Mouse (Mus musculus) urinary bladder, postnatal 14 days (tissue): ENCODE data around the gene Atp2b2.

Source experiments
- DNase-seq: peaks from one replicate; pipeline ENCODE4 v3.0.0; 2021; ENCODE audit warnings: low spot score

The Atp2b2 gene

DNA sequence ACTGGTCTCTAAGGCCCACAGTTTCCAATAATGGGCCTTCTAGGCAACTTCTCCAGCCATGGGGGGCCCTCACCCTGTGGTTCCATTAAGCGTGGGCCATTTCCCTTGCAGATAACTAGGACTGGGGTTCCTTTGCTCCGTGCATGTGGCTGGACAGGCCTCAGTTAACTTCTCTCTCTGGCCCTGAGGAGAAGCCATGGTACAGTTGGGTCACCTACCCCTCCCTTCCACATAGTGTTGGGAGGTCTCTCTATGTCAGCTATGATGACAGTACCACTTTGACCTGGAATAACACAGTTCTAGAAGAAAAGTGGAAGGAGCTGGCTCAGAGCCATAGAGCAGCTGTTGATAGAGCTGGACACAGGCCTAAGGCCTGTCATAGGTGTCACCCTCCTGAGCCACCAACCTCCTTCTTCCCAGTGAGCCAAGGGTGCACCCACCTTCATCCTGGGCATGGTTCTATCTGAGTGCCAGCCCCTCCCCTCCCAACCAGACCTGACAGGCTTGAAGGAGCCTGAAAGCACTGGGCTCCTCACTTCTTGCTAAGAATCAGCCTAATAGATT is 185.0 kb downstream of the Atp2b2 start:
- DNase-seq, result no peak

DNA sequence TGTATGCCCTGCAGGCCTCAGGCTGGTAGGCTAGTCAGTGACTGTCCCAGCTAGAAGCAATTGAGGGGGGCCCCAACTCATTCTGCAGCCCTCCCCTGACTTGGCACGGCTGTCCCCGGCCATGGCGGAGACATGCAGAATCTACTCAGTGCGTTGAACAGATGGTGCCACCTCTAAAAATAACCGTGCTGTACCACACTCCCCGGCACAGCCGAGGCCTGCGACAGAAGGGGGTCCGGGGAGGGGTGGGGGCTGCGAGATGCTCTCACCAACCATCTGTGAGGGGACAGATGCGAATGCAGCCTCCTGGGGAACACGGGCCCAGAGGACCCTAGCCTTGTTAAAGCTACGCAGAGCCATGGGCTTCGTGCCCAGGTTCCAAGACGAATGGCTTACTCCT is 185.6 kb downstream of the Atp2b2 start:
- no peak for DNase-seq

GRCm38 (mm10) chr6:113856095-113856646 is 186.2 kb downstream of the Atp2b2 start:
- DNase-seq, result no peak

- no peak for DNase-seq
Observed at GRCm38 (mm10) chr6:113855581-113855980, 186.8 kb downstream of the Atp2b2 start.

GRCm38 (mm10) chr6:113852318-113852717 is 190.1 kb downstream of the Atp2b2 start:
- peak; percentile 56 for DNase-seq

GRCm38 (mm10) chr6:113849819-113850218 is 192.6 kb downstream of the Atp2b2 start:
- no peak for DNase-seq

DNA sequence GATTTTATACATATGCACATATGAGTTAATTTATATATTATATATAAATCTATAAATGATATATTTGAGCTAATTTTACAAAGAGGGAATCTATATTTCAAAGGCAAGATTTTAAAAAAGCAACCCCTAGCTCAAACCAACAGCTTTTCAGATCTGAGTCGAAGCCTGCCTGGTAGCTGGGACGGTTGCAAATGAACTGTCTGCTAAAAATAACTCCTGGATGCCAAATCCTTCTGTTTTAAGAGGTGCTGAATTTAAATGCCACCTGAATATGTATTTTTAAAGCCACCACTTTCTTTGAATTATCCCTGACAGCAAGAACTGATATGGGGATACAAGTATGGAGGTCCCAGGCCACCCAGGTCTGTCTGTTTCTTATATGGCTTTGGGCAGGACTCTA is 193.8 kb downstream of the Atp2b2 start:
- no peak for DNase-seq

DNA sequence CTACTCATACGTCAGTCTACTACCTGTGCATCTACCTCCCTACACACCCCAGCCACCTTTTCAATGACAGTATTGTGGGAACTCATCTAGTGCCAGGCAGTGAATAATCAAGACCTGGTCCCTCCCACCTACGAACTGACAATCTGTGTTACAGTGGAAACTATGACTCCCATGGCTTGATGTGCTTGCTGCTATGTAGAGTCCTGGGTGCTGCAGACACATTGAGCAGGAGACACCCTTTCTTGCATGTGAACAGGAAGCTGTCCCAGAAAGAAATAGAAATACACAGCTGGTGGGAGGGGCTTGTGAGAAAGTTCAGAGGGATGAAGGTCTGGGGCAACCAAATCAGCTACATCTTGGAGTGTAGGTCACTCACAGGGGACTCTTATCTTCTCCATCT is 195.3 kb downstream of the Atp2b2 start:
- DNase-seq, result no peak

GRCm38 (mm10) chr6:113843248-113843647 is 199.2 kb downstream of the Atp2b2 start:
- DNase-seq, result no peak

GRCm38 (mm10) chr6:113838493-113838892 is 203.9 kb downstream of the Atp2b2 start:
- no peak for DNase-seq

- DNase-seq, result no peak
Observed at GRCm38 (mm10) chr6:113837740-113838139, 204.7 kb downstream of the Atp2b2 start.

DNA sequence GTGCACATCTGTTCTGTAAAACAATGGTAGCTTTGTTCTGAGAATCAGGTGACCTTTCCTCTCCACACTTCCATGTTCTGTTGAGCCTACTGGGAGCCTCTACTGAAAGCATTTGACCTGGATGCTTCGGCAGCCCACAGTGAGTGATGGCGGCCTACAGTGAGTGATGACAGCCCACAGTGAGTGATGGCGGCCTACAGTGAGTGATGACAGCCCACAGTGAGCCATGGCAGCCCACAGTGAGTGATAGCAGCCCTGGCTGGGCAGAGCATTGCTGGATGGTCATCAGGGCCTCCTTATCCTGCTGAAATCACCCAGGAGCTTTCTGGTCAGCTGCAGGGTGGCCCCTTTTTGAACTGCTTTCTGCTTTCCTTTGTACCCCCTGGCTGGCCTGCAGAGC is 205.9 kb downstream of the Atp2b2 start:
- no peak for DNase-seq

DNA sequence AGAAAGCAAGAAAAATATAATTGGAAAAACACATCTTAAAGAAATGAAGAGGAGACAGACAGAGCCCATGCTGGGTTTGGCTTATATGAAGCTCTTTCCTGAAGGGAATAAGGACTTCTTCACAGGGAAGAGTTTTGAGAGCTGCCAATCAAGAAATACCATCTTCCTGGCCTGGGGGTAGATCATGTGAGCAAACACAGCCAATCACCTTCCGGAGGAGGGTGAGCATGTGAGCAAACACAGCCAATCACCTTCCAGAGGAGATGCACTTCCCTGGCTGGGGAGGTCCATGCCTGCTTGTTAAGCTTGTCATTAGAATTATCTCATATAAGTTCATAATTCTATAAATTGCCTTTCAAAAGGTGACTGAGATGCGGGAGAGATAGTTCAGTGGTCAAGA is 211.9 kb downstream of the Atp2b2 start:
- DNase-seq, result no peak

DNA sequence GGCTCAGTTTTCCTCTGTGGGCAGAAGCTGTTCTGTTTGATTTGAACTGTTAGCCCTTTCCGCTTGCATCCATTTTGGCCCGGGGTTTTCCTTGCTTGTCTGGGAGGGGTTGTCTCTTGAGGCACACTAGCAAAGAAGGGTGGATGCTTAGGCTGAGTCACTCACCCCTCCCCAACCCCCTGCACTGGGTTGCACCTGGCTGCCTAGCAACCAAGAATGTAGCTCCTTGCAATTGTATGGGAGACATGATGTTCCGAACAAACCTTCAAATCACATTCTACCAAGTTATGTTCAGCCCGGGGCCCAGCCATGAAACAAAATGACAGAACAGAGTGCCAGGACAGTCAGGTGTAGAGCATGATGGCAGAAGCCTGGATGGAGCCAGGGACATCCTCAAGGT is 215.1 kb downstream of the Atp2b2 start:
- DNase-seq, result no peak

DNA sequence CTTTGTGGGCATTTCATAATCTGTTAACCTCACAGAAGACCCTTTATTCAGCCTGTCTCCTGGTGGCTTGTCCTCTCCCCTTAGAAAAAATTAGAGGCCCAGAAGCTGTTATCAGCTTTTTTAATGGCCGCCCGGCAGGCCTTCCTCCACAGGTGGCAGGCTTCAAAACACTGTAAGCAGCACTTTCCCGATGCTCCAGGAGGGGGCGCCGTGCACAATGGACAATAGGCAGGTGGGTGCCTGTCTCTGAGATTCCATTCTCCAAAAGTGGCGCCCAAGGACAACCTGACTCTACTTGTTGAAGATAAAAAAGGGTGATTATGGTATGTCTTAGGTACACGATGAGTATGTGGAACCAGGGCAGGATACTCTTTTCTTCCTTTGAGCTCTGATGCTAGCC is 220.0 kb downstream of the Atp2b2 start:
- no peak for DNase-seq

DNA sequence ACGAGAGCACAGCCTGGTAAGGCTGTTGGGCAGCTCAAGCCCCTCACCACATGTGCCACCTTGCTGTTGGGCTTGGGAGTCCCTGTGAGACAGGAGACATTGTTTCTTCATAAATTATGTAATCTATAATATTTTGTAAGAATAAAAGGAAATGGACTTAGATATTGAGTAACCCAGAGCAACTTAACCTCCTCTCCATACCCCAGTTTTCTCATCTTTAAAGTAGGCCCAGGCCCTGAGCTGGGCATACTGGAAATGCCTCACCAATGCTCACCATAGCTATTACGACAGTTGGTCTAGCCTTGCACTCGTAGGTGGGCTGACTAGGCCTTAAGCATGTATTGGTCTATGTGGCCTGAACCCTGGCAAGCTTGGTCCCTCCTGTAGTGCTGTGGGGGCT is 225.7 kb downstream of the Atp2b2 start:
- no peak for DNase-seq

DNA sequence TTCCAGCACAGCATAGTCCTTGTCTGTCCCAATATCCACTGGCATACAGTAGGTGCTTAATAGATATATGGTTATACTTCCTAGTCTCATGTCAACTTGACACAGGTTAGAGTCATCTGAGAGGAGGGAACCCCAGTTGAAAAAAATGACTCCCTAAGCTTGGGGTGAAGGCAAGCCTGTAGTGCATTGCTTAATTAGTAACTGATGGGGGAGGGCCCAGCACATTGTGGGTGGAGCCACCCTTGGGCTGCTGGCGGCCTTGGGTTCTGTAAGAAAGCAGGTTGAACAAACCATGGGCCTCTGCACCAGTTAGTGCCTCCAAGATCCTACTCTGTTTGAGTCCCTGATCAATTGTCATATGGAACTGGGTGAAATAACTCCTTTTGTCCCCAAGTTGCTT is 231.0 kb downstream of the Atp2b2 start:
- DNase-seq, result no peak

DNA sequence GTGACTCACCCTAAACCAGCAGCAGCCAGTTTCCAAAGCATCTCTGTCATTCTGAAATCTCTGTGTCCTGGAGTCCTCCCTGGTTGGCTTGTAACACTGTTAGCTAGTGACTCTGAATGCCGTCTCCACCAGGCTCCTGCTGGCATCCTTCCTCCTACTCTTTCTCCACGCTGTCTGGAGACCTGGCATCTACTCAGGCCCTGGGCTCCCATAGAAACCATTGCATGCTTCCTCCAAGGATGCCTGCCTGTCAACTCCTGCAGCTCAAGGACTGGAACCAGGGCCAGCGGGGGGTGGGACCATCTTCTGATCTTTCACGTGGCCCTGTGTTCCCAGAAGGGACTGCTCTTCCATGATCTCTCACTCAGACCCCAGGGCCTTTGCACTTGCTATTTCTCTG is 231.7 kb downstream of the Atp2b2 start:
- no peak for DNase-seq

DNA sequence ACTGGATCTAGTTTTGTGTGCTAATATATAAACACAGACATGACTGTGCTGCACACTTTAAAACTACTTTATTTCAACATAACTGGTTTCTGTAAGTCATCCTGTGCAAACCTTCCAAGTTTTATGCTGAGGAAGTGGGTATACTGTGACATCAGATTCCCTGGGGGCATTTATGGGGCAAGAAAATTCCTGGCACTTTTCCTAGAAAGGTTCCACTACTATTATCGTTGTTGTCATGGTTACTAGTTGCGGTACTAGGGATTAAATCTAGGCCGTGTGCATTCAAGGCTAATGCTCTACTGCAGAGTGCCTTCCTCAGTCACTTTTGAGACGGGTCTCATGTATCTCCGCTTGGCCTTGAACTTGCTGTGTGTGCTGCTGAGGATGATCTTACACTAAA is 236.2 kb downstream of the Atp2b2 start:
- DNase-seq, result no peak

DNA sequence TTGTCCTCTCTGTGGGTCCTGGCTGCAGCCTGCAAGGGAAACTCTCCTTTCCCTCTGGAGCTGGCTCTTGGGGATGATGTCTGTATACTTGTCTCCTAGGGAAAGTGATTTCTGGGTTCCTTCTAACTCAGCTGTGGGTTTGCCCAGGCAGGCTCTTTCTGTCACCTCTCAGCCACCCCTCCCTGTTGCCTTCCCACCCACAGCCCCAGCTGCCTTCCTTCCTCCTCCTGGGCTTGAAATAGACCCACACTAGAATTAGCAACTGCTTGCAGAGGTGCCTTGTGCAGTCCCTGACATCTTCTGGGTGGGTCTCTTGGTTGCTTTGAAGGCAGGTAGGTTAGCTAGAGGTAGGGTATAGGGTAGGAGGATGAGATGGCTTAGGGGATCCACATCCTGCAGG is 241.2 kb downstream of the Atp2b2 start:
- no peak for DNase-seq

DNA sequence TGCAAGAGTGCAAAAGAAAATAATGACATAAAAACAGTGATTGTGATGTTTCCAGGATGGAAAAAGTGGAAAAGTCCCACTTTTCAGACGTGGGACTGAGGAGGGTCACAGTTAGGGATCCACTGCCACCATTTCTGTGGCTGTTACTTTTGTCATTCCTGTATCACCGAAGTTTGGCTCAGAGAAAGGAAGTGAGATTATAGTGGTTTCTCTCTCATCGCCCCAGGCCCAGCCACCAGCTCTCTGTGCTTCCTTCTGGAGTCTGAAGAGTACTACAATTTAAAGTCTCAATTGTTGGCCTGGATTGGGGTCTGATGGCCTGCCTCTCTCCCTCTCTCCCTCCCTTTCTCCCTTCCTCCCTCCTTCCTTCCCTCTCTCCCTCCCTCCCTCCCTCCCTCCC is 242.5 kb downstream of the Atp2b2 start:
- no peak for DNase-seq

DNA sequence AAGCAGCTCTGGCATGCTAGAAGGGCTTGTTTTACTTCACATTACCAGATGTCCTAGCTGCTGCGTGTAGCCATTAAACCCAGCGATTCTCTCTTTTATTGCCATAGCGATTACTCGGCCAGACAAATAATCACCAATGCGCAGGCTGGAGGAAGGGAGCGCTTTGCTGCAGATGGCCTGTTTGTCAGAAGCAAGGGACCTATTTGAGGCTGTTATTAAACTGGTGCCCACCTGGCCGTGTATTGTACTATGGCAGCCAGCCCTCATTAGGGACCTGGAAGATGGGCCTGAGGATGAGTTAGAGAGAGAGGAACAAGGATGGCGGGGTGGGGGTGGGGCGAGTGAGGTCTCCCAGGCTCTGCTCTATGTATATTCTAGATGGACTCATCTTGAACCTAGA is 243.1 kb downstream of the Atp2b2 start:
- no peak for DNase-seq

- no peak for DNase-seq
Observed at GRCm38 (mm10) chr6:113798921-113799320, 243.5 kb downstream of the Atp2b2 start.

DNA sequence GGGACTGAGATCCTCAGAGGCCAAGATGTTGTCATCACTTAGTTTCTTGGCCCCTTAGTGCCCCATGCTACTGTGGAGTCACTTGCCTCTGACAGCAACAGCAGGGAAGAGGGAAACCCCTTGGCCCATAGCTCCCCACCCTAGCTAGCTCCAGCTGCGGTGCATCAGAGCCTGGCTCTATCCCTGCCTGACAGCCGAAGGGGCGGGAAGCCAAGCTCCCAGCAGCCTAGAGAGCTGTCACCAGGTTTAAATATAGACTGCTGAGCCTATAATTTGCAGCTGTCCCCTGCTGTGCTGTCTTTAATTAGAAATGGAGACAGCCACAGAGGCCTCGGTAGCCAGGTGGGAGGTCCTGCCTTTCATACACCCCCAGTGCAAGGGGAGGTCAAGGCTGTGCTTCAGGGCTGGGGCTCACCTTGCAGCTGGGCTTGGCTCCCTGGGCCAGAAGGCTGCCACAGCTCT is 247.1 kb downstream of the Atp2b2 start:
- peak; percentile 32 for DNase-seq
